Mouse (Mus musculus): ENCODE results near the gene Tcf19.

GRCm38 (mm10) chr17:35513886-35514285 lies 2.7 kb downstream of the Tcf19 start:
- TF ChIP-seq GATA1 (IDR thresholded peaks at IDR 0.05; ENCODE audit: low read length), result no peak
- TF ChIP-seq TAL1 (IDR thresholded peaks at IDR 0.05; ENCODE audit: low read length), result no peak
